Mouse (Mus musculus) forebrain, embryonic 13.5 days (tissue): ENCODE data around the gene Ppard. TPM values are rescaled to one million over a fixed set of nuclear protein-coding genes. Genes with fewer than 3 reads are reported as not detected.

Source experiments
- ATAC-seq: fragments of 200-750 bp; cut with Nextera tagmentation; 2 replicates; pipeline ENCODE4 v1.8.0; 2017
- H3K27ac ChIP-seq: fragments of 300-500 bp; sonication (generic); 2 replicates; pipeline ENCODE4 v1.5.1; 2015; ENCODE audit warnings: inconsistent platforms, mild to moderate bottlenecking, moderate library complexity
- H3K27me3 ChIP-seq: fragments of 300-500 bp; sonication (generic); 2 replicates; pipeline ENCODE4 v1.6.1; 2015; ENCODE audit warnings: mild to moderate bottlenecking, inconsistent platforms
- H3K36me3 ChIP-seq: fragments of 300-500 bp; sonication (generic); 2 replicates; pipeline ENCODE4 v1.6.1; 2015; ENCODE audit warnings: mild to moderate bottlenecking, inconsistent platforms; ENCODE audit not compliant: poor library complexity, severe bottlenecking
- H3K4me1 ChIP-seq: fragments of 300-500 bp; sonication (generic); 2 replicates; pipeline ENCODE4 v1.6.1; 2015; ENCODE audit warnings: inconsistent platforms
- H3K4me2 ChIP-seq: fragments of 300-500 bp; sonication (generic); 2 replicates; pipeline ENCODE4 v1.6.1; 2015; ENCODE audit warnings: inconsistent platforms, mild to moderate bottlenecking, moderate library complexity
- H3K4me3 ChIP-seq: fragments of 300-500 bp; sonication (generic); 2 replicates; pipeline ENCODE4 v1.5.1; 2015; ENCODE audit warnings: mild to moderate bottlenecking, inconsistent platforms
- H3K9ac ChIP-seq: fragments of 300-500 bp; sonication (generic); 2 replicates; pipeline ENCODE4 v1.6.1; 2015; ENCODE audit warnings: mild to moderate bottlenecking, inconsistent platforms
- H3K9me3 ChIP-seq: fragments of 300-500 bp; sonication (generic); replicated peaks from 2 replicates; pipeline ENCODE4 v1.6.1; 2016; ENCODE audit warnings: inconsistent platforms
- WGBS: fragments of 180-500 bp; shearing (Covaris S2); methylation state at CpG from one replicate; pipeline ENCODE4 v1.1.7; 2015; 5-methylcytosine and 5-hydroxymethylcytosine counted together
- polyA plus RNA-seq: library from polyadenylated mRNA; unstranded; fragments of >200 nt; fragmentation: Nextera tagmentation; extraction: Ambion mirVana; gene quantifications from 2 replicates; pipeline ENCODE4 v1.2.1, GENCODE M21; 2015

Gene Ppard
- polyA plus RNA-seq, 1 experiment from 2014 or later, result 1.8 TPM

DNA sequence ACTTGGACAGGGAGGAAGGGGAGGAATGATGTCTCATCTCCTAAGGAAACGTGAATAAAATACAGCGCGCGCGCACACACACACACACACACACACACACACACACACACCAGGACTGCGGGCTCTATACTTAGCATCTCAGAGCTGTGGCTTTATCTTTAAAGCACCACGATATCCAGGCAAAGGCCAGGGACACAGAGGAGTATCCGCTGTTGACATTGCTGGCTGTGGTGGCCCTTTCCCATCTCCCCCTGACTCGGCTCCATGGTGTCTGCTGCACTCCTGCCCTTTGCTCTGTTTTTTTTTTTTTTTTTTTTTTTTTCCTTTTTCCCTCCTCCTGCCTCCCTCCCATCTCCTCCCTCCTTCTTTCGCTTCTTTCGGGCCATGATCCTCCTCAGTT is 29.3 kb downstream of the Ppard start:
- H3K9me3 ChIP-seq, result no peaks in the 10 kb centered on the region
- H3K27me3 ChIP-seq, result no peaks in the 10 kb centered on the region
- no peak overlapping the region for H3K27ac ChIP-seq

DNA sequence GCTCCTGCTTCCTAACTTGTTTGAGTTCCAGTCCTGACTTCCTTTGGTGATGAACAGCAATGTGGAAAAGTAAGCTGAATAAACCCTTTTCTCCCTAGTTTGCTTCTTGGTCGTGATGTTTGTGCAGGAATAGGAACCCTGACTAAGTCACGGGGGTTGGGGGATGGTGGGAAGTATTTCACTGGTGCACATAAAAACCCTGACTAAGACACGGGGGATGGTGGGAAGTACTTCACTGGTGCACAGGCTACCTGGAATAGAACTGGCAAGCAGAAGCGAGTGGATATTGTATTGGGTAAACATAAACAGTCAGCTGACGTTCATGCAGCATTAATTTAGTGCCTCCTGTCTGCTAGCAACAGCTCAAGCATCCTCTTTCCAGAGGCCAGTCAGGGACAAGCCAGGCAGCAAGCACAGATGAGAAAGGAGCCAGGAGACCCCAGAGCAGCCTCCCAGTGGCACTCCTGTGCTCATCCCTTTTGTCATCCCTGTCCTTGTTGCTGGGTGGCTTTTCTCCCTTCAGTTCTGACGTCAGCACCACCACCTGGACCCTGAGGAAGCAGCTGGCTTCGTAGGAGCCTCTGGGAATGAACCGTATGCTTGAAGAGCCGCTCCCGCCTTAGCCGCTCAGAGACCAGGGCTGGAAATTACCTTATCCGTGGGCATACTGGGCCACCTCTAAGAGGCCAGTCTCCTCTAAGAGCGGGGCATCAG is 30.8 kb downstream of the Ppard start:
- H3K4me3 ChIP-seq, result no peak overlapping the region
- no peak overlapping the region for H3K4me2 ChIP-seq
- H3K27me3 ChIP-seq, result no peaks in the 10 kb centered on the region
- 74% methylated on average over 13 of the region's 13 CpGs for WGBS
- no peaks in the 10 kb centered on the region for H3K36me3 ChIP-seq
- ATAC-seq, result no peak
- no peaks in the 10 kb centered on the region for H3K4me1 ChIP-seq
- no peaks in the 10 kb centered on the region for H3K9me3 ChIP-seq
- H3K27ac ChIP-seq, result no peak overlapping the region
- H3K9ac ChIP-seq, result no peak overlapping the region

More for the DNA sequence above, 29.3 kb downstream of the Ppard start:
- 0 out of 2 replicates have a peak, but pooled peaks cover 8% of the 10 kb centered on the region for H3K4me1 ChIP-seq
- H3K36me3 ChIP-seq, result no peaks in the 10 kb centered on the region
- 89% methylated on average over 11 of the region's 11 CpGs for WGBS
- no peak for ATAC-seq
- no peak overlapping the region for H3K4me3 ChIP-seq
- H3K4me2 ChIP-seq, result no peak overlapping the region
- no peak overlapping the region for H3K9ac ChIP-seq

DNA sequence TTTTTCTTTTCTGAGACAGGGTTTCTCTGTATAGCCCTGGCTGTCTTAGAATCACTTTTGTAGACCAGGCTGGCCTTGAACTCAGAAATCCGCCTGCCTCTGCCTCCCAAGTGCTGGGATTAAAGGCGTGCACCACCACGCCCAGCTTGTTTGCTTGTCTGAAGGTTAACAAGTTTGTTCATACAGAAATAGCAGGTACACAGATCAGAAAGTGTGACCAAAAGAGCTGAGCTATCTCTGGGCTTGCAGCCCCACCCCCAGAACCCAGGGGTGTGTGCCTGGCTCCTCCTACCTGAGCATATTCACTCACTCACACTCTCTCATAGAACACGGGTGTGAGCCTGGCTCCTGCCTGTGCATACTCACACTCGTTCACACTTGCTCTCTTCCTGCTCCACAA is 34.8 kb downstream of the Ppard start:
- H3K27ac ChIP-seq, result no peak overlapping the region
- no peak overlapping the region for H3K4me2 ChIP-seq
- H3K9me3 ChIP-seq, result no peaks in the 10 kb centered on the region
- no peak for ATAC-seq
- no peak overlapping the region for H3K9ac ChIP-seq
- H3K36me3 ChIP-seq, result no peaks in the 10 kb centered on the region
- no peaks in the 10 kb centered on the region for H3K27me3 ChIP-seq
- H3K4me1 ChIP-seq, result no peaks in the 10 kb centered on the region
- 90% methylated on average over 5 of the region's 5 CpGs for WGBS
- H3K4me3 ChIP-seq, result no peak overlapping the region

DNA sequence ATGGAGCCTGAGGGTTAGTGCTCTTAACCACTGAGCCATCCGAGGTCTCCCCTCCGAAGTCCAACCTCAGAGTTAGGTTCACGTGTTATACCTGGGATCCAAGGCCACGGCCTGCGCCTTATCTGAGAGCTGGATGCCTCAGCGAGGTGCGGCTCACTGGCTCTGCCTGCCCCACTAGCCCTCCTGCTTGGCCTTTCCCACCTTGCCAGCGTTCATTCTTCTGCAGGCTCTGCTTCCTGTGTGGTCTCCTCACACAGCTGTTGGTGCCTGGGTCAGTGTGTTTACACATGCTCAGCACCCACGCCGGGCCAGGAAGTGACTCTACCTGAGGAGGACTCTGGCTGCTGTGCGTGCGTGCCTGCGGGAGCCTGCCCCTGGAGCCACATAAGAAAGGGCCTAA is 37.7 kb downstream of the Ppard start:
- Histone ChIP-seq H3K4me3 (no peak overlapping the region), H3K4me1 (no peaks in the 10 kb centered on the region), H3K4me2 (no peak overlapping the region), H3K9ac (no peak overlapping the region), H3K27ac (no peak overlapping the region), H3K9me3 (no peaks in the 10 kb centered on the region), H3K36me3 (no peaks in the 10 kb centered on the region), H3K27me3 (no peaks in the 10 kb centered on the region)
- no peak for ATAC-seq
- WGBS, result 86% methylated on average over 13 of the region's 13 CpGs

DNA sequence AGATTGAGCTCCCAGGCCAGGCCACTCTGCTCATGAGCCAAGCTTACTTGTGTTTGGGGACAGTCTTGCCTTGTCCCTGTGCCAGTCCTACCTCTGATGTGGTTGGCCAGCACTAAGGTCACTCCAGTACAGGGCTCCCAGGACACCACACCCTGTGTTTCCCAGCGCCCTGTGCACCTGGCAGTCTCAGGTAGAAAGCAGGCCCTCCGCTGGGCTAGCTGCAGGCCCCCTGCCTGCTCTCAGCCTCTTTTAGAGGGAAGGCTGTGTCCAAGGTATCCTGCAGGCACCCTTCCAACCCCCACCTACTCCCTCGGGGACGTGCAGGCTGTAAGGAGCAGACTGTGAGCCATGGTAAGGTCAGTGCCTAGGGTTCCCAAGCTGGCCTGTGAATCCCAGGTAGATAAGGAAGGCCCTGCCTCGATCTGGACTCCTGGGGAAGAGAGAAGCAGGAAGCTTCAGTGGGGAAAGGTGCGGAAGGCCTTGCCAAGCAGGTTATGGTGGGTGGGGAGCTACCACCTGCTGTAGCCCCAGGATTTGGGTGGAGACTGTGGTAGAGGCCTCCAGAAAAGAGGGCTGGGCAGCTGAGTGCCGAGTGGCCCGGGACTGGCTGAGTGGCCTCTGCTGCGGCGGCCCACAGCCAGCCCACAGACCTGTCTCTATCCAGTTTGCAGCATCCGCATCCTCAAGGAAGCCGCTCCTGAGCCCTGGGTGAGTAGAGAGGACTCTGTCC is 39.2 kb downstream of the Ppard start:
- Histone ChIP-seq H3K9ac (no peak overlapping the region), H3K4me3 (no peak overlapping the region), H3K36me3 (no peaks in the 10 kb centered on the region), H3K9me3 (no peaks in the 10 kb centered on the region), H3K4me2 (no peak overlapping the region), H3K27ac (no peak overlapping the region), H3K27me3 (no peaks in the 10 kb centered on the region), H3K4me1 (no peaks in the 10 kb centered on the region)
- WGBS, result 90% methylated on average over 12 of the region's 12 CpGs
- no peak for ATAC-seq

DNA sequence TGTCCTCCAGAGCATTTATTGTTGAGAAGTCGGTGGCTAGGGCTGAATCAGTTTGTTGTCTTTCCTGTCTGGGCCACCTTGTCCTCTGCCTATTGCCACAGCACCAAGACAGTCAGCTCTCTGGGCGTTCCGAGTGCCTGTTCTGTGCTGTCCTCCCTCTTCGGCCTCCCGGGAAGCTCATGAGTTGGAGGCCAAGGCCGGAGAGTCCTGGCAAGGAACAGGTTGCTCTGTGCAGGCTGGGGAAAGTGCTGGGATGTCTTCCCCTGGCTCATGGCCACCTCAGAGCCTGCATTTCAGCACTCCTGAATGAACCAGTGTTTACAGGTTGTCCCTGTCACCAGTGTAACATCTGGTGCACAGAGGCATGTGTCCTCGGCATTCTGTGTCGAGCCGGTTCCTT is 39.8 kb downstream of the Ppard start:
- no peak overlapping the region for H3K27ac ChIP-seq

DNA sequence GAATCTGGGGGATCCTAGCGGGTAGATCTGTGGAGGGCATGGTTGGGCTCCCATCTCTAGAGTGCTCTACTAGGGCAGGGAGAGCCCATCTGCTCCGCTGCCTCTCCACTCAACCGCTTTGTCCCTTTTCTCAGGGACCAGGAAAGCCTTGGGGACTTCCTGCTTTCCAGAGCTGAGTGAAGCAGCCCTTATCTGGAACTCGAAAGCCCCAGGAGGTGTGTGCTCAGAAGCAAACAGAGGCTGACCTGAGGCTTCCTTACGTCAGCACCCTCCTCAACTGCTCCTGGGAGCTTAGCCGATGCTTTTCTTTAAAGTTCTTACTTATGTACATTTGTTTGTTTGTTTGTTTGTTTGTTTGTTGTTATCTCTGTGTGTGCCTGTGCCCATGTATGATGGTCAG is 40.3 kb downstream of the Ppard start:
- no peak overlapping the region for H3K4me2 ChIP-seq
- no peaks in the 10 kb centered on the region for H3K4me1 ChIP-seq
- no peaks in the 10 kb centered on the region for H3K27me3 ChIP-seq
- no peak for ATAC-seq
- H3K27ac ChIP-seq, result no peak overlapping the region
- no peaks in the 10 kb centered on the region for H3K9me3 ChIP-seq
- H3K9ac ChIP-seq, result no peak overlapping the region
- no peaks in the 10 kb centered on the region for H3K36me3 ChIP-seq
- 85% methylated on average over 6 of the region's 6 CpGs for WGBS
- no peak overlapping the region for H3K4me3 ChIP-seq

More for the DNA sequence above, 39.8 kb downstream of the Ppard start:
- Histone ChIP-seq H3K4me3 (no peak overlapping the region), H3K9me3 (no peaks in the 10 kb centered on the region), H3K4me1 (no peaks in the 10 kb centered on the region), H3K4me2 (no peak overlapping the region), H3K36me3 (no peaks in the 10 kb centered on the region), H3K9ac (no peak overlapping the region), H3K27me3 (no peaks in the 10 kb centered on the region)
- WGBS, result 87% methylated on average over 9 of the region's 9 CpGs
- no peak for ATAC-seq

DNA sequence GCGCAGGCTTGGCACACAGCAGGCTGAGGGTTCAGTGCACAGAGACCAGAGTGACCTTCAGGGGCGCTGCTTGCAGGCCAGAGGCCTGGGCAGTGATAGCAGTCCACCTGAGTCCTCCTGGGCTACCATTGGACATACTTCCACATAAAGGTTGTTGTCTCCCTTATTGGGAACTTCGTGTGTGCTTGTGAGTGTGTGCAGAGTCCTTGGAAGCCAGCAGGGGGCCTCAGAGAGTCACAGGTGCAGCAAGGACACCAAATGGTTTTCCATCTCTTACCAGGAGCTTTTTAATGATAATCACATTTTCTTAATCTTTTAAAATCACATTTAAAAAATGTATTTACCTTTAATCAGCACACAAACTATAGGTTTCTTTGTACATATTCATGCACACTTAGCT is 42.2 kb downstream of the Ppard start:
- no peaks in the 10 kb centered on the region for H3K27me3 ChIP-seq
- H3K4me1 ChIP-seq, result 0 out of 2 replicates have a peak, but pooled peaks cover 1% of the 10 kb centered on the region
- no peaks in the 10 kb centered on the region for H3K9me3 ChIP-seq
- no peak overlapping the region for H3K4me3 ChIP-seq
- no peak for ATAC-seq
- no peaks in the 10 kb centered on the region for H3K36me3 ChIP-seq
- WGBS, result 79% methylated on average over 3 of the region's 3 CpGs
- H3K27ac ChIP-seq, result no peak overlapping the region
- H3K9ac ChIP-seq, result no peak overlapping the region
- H3K4me2 ChIP-seq, result no peak overlapping the region

DNA sequence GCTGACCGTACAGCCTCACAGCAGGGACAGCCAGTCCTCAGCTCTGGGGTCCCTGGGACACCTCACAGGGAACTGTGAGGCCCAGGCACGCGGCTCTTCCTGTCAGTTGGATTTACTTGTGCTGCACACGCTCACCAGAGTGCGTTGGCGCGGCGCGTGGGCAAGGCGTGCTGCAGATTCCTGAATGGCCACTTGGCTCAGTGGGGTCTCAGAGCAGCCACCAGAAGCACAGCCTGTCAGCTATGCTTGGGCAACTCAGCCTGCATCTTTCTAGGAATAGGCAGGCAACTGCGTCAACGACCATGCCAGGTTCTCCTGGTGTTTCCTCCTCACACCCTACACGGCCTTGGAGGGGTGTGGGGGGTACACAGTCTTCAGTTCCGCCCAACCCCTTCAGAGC is 44.7 kb downstream of the Ppard start:
- no peak overlapping the region for H3K4me2 ChIP-seq
- no peak for ATAC-seq
- H3K9me3 ChIP-seq, result no peaks in the 10 kb centered on the region
- H3K27me3 ChIP-seq, result no peaks in the 10 kb centered on the region
- H3K36me3 ChIP-seq, result no peaks in the 10 kb centered on the region
- no peak overlapping the region for H3K9ac ChIP-seq
- H3K4me3 ChIP-seq, result no peak overlapping the region
- 87% methylated on average over 14 of the region's 14 CpGs for WGBS
- H3K4me1 ChIP-seq, result 0 out of 2 replicates have a peak, but pooled peaks cover 2% of the 10 kb centered on the region
- no peak overlapping the region for H3K27ac ChIP-seq

DNA sequence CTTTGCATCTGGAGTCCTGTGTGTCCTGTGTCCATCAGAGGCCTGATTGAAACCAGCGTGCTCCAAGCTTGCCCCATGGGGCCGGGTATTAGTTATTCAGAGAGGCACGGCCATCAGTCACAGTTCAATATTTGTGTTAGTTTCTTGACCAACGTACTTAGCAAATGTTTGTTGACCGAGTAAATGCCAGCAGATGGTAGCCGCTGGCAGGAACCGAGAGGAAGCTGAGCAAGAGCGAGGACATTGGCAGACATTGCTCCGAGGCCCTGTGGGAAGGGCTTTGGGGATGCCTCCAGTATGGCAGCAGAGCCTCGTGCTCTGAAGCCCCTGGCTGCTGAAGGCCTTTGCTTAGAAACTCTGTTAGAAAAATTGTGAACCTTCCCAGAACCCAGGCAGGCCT is 45.2 kb downstream of the Ppard start:
- WGBS, result 83% methylated on average over 10 of the region's 10 CpGs

DNA sequence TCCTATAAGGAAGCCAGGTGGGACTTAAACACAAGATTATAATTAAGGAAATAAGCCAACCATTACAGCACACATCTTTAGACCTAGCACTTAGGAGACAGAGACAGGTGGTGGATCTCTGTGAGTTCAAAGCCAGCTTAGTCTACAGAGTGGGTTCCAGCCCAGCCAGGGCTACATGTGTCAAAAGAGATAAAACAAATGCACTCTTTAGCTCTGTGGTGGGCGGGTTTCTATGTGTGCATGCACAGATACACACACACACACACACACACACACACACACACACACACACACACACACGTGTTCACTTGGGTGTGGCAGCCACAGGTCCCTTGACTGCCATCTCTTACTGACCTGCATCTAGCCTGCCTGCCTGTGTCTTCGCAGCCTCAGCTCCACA is 45.7 kb downstream of the Ppard start:
- H3K4me3 ChIP-seq, result no peak overlapping the region
- no peak overlapping the region for H3K4me2 ChIP-seq
- H3K27me3 ChIP-seq, result no peaks in the 10 kb centered on the region
- no peak overlapping the region for H3K9ac ChIP-seq
- 100% methylated on average over 3 of the region's 3 CpGs for WGBS
- no peak for ATAC-seq
- H3K4me1 ChIP-seq, result 0 out of 2 replicates have a peak, but pooled peaks cover 2% of the 10 kb centered on the region
- no peaks in the 10 kb centered on the region for H3K9me3 ChIP-seq
- no peak overlapping the region for H3K27ac ChIP-seq
- no peaks in the 10 kb centered on the region for H3K36me3 ChIP-seq

More for the DNA sequence above, 45.2 kb downstream of the Ppard start:
- Histone ChIP-seq H3K27me3 (no peaks in the 10 kb centered on the region), H3K9ac (no peak overlapping the region), H3K9me3 (no peaks in the 10 kb centered on the region), H3K4me1 (0 out of 2 replicates have a peak, but pooled peaks cover 2% of the 10 kb centered on the region), H3K4me3 (no peak overlapping the region), H3K36me3 (no peaks in the 10 kb centered on the region), H3K4me2 (no peak overlapping the region), H3K27ac (no peak overlapping the region)
- ATAC-seq, result no peak

DNA sequence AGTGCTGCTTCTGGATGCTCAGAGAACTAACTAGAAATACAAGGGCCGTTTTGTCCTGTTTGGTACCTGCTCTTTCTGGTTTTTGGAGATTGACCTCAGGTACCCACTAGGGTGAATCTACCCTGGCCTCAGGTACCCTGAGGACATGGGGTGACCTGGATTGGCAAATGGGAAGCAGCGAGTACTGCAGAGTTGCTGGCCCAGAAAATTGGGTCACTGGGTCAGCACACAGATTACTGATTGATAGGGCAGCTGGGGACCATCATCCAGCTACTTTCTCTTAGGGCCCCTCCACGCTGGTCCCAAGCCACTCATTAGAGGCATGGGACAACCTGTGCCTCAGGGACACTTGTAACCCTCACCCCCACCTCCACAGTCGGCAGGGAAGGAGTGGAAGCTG is 46.7 kb downstream of the Ppard start:
- no peak overlapping the region for H3K27ac ChIP-seq
- no peaks in the 10 kb centered on the region for H3K27me3 ChIP-seq
- H3K4me2 ChIP-seq, result no peak overlapping the region
- no peaks in the 10 kb centered on the region for H3K36me3 ChIP-seq
- ATAC-seq, result no peak
- no peak overlapping the region for H3K9ac ChIP-seq
- no peak overlapping the region for H3K4me3 ChIP-seq
- WGBS, result 55% methylated on average over 4 of the region's 4 CpGs
- H3K4me1 ChIP-seq, result 0 out of 2 replicates have a peak, but pooled peaks cover 2% of the 10 kb centered on the region
- H3K9me3 ChIP-seq, result no peaks in the 10 kb centered on the region
